Mouse (Mus musculus) adrenal gland, adult (tissue): Measurements from ENCODE around the gene Tcirg1.

Experiments used
- DNase-seq, 2 experiments: peaks; one replicate each; pipeline ENCODE4 v3.0.0; 2022 to 2023; ENCODE audit warnings: low spot score in 1 of 2; ENCODE audit not compliant: inconsistent age in 2 of 2

Gene Tcirg1

GRCm38 (mm10) chr19:3906795-3907786 is at the start of gene Tcirg1:
TSS of gene Tcirg1 (minus strand) at chr19:3907133.
- peak; percentile 92 to 97 for DNase-seq

GRCm38 (mm10) chr19:3955804-3956203 is 48.9 kb upstream of the Tcirg1 start:
- DNase-seq, result peak in 1 of 2 experiments; percentile 62

- no peak for DNase-seq
Measured at GRCm38 (mm10) chr19:3955033-3955432, 48.1 kb upstream of the Tcirg1 start.

DNA sequence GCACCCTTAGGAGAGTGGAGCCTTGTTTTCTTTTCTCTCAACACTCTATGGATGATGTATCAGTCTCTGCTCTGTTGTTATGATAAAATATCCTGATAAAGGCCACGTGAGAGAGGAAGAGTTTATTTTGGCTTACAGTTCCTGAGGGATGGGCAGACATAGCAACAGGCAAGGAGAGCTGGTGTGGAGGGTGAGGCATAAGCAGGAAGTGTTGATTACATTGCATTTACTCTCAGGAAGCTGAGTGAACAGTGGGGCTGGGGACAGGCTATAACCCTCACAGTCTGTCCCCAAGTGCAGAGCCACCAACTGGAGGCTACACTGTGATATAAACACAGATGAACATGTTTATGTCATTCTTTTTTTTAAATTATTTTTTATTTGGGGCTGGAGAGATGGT is 45.2 kb upstream of the Tcirg1 start:
- no peak for DNase-seq

DNA sequence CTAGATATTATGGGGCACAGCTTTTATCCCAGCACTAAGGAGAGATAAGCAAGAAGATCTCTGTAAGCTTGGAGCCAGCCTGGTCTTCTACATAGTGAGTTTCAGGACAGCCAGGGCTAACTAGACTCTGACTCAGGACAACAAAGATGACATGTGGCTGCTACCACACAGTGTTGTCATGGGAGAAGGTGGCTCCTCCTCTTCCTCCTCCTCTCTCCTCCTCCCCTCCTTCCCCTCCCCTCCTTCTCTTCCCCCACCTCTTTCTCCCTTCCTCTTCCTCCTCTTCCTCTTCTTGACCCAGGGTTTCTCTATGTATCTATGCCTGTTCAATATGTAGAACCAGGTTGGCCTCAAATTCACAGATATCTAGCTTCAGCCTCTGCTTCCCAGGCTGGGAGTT is 44.5 kb upstream of the Tcirg1 start:
- DNase-seq, result no peak

DNA sequence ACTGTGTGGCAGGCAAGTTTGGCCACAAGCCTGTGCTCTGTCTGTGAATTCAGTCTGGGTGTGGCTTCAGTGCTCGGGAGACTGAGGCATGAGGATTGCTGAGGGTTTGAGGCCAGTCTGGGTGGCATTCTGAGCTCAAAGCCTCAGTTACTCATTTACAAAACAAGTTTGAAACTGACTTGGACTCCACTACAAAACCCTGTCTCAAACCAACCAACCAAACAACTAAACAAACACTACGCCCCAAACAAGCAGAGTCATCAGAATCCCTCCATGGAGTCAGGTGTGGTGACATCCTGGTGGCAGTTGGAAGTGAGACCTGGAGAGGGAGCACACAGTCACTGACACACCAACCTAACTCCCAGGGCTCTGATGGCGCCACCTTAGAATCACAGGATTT is 43.4 kb upstream of the Tcirg1 start:
- DNase-seq, result no peak

DNA sequence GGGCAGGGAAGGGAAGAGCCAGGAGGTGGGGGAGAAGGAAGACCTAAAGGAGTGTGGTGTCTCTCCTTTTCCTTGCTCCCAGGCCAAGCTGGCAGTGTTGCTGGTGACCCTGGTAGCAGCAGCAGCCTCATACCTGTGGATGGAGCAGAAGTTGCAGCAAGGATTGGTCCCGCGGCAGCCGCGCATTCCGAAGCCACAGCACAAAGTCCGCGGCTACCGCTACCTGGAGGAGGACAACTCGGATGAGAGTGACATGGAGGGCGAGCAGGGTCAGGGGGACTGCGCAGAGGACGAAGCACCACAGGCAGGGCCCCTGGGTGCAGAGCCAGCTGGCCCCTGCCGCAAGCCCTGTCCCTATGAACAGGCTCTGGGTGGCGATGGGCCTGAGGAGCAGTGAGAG is 41.6 kb upstream of the Tcirg1 start:
- no peak for DNase-seq

DNA sequence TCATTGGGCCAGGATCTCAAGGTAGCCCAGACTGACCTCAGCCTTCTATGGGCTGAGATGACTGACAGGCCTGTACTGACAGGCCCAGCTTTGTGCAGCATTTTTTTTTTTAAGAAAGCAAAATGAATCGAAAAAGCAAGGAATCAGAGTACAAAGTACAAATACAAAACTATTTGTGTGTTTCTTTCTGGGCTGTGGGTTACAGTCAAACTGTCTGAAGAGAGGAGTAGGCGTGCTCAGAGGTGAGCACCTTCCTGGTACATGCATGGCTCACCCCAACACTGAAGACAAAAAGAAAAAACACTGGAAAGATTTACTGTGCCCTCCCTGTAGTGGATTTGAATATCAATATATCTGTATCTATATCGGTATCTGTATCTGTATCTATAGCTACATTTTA is 40.9 kb upstream of the Tcirg1 start:
- DNase-seq, result no peak

GRCm38 (mm10) chr19:3946715-3947114 is 39.8 kb upstream of the Tcirg1 start:
- peak; percentile 61 to 89 for DNase-seq

DNA sequence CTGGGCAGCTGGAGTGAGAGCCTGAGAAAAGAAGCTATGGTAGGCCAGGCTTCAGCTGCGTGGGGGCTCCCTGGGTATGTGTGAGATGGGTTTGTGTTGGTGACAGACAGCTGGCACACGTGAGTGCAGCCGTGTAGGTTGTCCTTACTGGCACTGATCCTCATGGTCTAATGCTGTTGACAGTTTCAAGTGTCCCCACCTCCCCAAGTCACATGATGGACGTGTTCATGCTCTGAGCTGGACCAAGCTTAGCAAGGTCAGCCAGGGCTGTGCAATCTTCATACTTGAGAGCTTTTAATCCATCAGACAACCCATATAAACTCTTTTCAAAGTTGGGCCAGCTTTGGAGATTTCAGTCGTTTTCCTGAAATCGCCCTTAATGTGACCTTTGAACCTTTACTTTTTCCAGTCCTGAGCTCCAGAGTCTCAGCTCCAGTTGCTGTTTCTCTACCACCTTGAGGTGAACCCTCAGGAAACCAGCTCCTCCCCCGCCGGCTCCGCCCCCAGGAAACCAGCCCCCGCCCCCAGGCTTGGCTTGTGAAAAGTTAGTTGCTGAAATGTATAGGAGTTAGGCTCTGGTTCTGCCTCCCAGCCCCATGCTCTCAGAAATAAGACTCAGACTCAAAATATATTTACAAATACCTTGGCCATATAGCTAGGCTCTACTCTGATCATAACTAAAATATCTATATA is 39.1 kb upstream of the Tcirg1 start:
- peak in 1 of 2 experiments; percentile 71 for DNase-seq

DNA sequence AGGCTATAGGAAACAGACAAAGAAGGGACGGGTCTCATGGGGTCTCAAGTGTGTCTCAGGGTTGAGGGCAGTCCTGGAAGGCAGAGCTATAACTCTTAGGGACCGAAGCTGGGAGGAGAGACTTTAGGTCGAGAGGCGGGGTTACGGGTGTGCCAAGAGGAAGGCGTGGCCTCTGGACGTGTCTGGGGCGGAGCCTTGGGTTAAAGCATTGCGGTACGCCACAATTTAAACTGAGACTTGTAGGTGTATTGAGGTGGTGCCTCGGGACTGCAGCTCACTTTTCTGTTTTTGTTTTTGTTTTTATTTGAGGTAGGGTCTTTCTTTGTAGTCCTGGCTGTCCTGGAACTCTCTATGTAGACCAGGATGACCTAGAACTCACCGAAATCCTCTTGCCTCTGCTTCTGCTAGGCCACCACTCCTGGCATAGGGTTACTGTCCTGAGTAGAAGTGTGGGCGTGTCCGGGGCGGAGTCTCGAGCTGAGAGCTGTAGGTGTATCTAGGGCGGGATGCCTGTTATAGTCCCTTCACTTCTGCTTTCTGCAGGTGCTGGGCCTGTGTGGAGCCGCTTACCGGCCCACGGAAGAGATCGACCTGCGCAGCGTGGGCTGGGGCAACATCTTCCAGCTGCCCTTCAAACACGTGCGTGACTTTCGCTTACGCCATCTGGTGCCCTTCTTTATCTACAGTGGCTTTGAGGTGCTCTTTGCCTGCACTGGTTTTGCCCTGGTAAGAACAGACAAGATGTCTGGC is 36.2 kb upstream of the Tcirg1 start:
- peak; percentile 34 to 74 for DNase-seq

DNA sequence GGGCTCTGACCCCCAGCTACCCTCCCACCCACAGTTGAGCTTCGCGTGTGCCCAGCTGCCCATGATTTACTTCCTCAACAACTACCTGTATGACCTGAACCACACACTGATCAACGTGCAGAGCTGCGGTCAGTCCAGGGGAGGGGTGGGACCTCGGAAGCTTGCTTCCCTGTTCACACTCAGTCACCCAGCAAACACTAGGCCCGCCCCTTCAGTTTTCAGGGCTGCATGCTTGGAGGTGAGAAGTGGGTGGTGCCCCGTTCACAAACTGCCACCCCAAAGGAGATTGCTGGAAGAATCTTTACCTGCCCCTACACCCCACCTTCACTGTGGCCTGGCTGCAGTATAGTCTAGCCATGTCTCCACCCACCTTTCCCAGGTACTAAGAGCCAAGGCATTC is 35.4 kb upstream of the Tcirg1 start:
- no peak for DNase-seq

GRCm38 (mm10) chr19:3935896-3936850 is 29.2 kb upstream of the Tcirg1 start:
- peak; percentile 76 to 92 for DNase-seq

DNA sequence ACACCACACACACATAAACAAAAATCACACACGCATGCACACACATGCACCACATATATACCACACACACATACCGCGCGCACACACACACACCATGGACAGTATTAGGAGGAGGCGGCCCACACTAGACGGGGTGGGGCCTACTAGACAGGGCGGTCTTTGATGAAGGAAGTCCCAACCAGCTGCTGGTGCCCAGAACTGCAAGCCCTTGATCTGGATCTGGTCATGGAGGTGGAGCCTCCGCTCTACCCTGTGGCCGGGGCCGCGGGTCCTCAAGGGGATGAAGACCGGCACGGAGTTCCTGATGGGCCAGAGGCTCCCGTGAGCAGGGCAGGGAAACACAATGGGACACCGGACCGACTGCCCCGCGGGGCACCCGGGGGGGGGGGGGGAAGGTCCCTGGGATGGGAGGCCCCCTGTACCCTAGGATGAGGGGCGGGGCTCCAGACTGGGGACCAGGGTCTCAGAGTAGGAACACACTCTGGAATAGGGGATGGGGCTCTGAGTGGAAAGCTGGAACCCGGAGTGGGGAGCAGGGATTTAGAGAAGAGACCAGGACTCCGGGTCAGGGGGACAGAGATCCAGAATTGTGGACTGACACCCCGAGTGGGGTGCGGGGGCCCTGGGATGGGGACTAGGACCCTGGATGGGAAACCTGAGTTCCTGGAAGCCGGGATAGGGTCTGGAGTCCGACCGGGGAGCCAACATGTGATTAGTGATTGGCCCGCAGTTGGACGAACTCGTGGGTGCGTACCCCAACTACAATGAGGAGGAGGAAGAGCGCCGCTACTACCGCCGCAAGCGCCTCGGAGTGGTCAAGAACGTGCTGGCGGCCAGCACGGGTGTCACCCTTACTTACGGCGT is 28.3 kb upstream of the Tcirg1 start, which contains the start of gene Unc93b1:
TSS of gene Unc93b1 (plus strand) at position 155 of the 864 bp plus-strand sequence.
- peak; percentile 86 to 95 for DNase-seq

GRCm38 (mm10) chr19:3931716-3932115 is 24.8 kb upstream of the Tcirg1 start:
- peak; percentile 36 to 48 for DNase-seq

GRCm38 (mm10) chr19:3930262-3931057 is 23.5 kb upstream of the Tcirg1 start:
- DNase-seq, result peak; percentile 34 to 60

GRCm38 (mm10) chr19:3929211-3929941 is 22.4 kb upstream of the Tcirg1 start, which contains the start of gene Aldh3b1:
TSS of gene Aldh3b1 (minus strand) at chr19:3929808.
- peak; percentile 96 to 99 for DNase-seq
